Mouse (Mus musculus) CH12.LX (cell line): ENCODE results near the gene Tufm. TPM values are rescaled to one million over a fixed set of nuclear protein-coding genes. Genes with fewer than 3 reads are reported as not detected.

ENCODE experiments used
- DNase-seq: peaks from one replicate; pipeline ENCODE4 v3.0.0-alpha.2; 2013; ENCODE audit errors: extremely low read depth
- H3K27ac ChIP-seq: 2 replicates; pipeline ENCODE4 v1.5.1; 2012; ENCODE audit warnings: low read depth, mild to moderate bottlenecking, control low read depth, moderate library complexity; ENCODE audit not compliant: insufficient read depth
- H3K27me3 ChIP-seq: replicated peaks from 2 replicates; pipeline ENCODE3; 2012; ENCODE audit warnings: inconsistent platforms
- H3K36me3 ChIP-seq, 2 experiments: replicated peaks in 1 of 2; 2 replicates each; pipeline versions ENCODE3 to v1.6.1; 2012; ENCODE audit warnings: inconsistent platforms in 1 of 2, low read length in 1 of 2, mild to moderate bottlenecking in 1 of 2, mixed read lengths in 1 of 2, moderate library complexity in 1 of 2; ENCODE audit not compliant: control insufficient read depth in 1 of 2, insufficient read depth in 1 of 2
- H3K4me1 ChIP-seq, 2 experiments: 2 replicates each; pipeline ENCODE4 v1.6.1; 2012; ENCODE audit warnings: inconsistent platforms in 1 of 2, moderate library complexity in 1 of 2; ENCODE audit not compliant: insufficient read depth in 2 of 2, control insufficient read depth in 1 of 2
- H3K4me2 ChIP-seq: 2 replicates; pipeline ENCODE4 v1.6.1; 2012; ENCODE audit warnings: low read depth, mild to moderate bottlenecking, control low read depth; ENCODE audit not compliant: poor library complexity, insufficient read depth, severe bottlenecking
- H3K4me3 ChIP-seq, 3 experiments: fragments of 150-350 bp in 1 of 3; sonication (generic) in 1 of 3; replicated peaks in 1 of 3; 2 replicates each; pipeline versions ENCODE3 to v1.5.1; 2011 to 2012; ENCODE audit warnings: low read depth in 2 of 3, low read length in 2 of 3, mild to moderate bottlenecking in 2 of 3, moderate library complexity in 2 of 3, control low read depth in 1 of 3, improper control_type of control experiment in 1 of 3, inconsistent platforms in 1 of 3, mixed read lengths in 1 of 3; ENCODE audit not compliant: poor library complexity in 1 of 3
- H3K79me2 ChIP-seq: replicated peaks from 2 replicates; pipeline ENCODE4 v1.6.1; 2012; ENCODE audit warnings: mild to moderate bottlenecking, moderate library complexity; ENCODE audit not compliant: control insufficient read depth, poor library complexity, insufficient read depth, severe bottlenecking; ENCODE audit errors: extremely low read depth
- H3K9ac ChIP-seq: 2 replicates; pipeline ENCODE4 v1.6.1; 2012; ENCODE audit warnings: low read depth, mild to moderate bottlenecking, control low read depth, moderate library complexity; ENCODE audit not compliant: insufficient read depth
- H3K9me3 ChIP-seq: replicated peaks from 2 replicates; pipeline ENCODE3; 2012; ENCODE audit warnings: low read length, inconsistent platforms, mixed read lengths
- CTCF ChIP-seq, 2 experiments: IDR thresholded peaks in 1 of 2; conservative IDR thresholded peaks in 1 of 2; 2 replicates each; pipeline ENCODE4 v1.5.1; 2011 to 2012; ENCODE audit warnings: low read depth in 2 of 2, low read length in 2 of 2, improper control_type of control experiment in 1 of 2, inconsistent platforms in 1 of 2, mild to moderate bottlenecking in 1 of 2, moderate library complexity in 1 of 2
- E2F4 ChIP-seq: IDR thresholded peaks from 2 replicates; pipeline ENCODE4 v1.6.1; 2011; ENCODE audit warnings: low read depth, low read length, improper control_type of control experiment; ENCODE audit not compliant: insufficient replicate concordance
- EP300 ChIP-seq: IDR thresholded peaks from 2 replicates; pipeline ENCODE4 v1.6.1; 2011; ENCODE audit warnings: low read length, improper control_type of control experiment
- GABPA ChIP-seq: IDR thresholded peaks from 2 replicates; pipeline ENCODE4 v1.6.1; 2012; ENCODE audit warnings: low read depth, low read length, improper control_type of control experiment, inconsistent platforms; ENCODE audit not compliant: insufficient replicate concordance
- HCFC1 ChIP-seq: IDR thresholded peaks from 2 replicates; pipeline ENCODE4 v1.6.1; 2012; ENCODE audit warnings: low read depth, mild to moderate bottlenecking, inconsistent platforms, low read length, improper control_type of control experiment
- IRF4 ChIP-seq: IDR thresholded peaks from 2 replicates; pipeline ENCODE4 v1.6.1; 2014; ENCODE audit warnings: low read depth, mild to moderate bottlenecking, inconsistent platforms, low read length, improper control_type of control experiment
- JUND ChIP-seq: conservative IDR thresholded peaks from 2 replicates; pipeline ENCODE4 v1.6.1; 2011; ENCODE audit warnings: low read depth, low read length, improper control_type of control experiment
- KAT2A ChIP-seq: IDR thresholded peaks from 2 replicates; pipeline ENCODE4 v1.6.1; 2012; ENCODE audit warnings: low read length, improper control_type of control experiment, inconsistent platforms; ENCODE audit not compliant: insufficient replicate concordance
- MEF2A ChIP-seq: IDR thresholded peaks from 2 replicates; pipeline ENCODE4 v1.6.1; 2014; ENCODE audit warnings: low read depth, mild to moderate bottlenecking, inconsistent platforms, low read length, improper control_type of control experiment, borderline replicate concordance
- MXI1 ChIP-seq: IDR thresholded peaks from 2 replicates; pipeline ENCODE4 v1.6.1; 2011; ENCODE audit warnings: mild to moderate bottlenecking, low read depth, low read length, improper control_type of control experiment
- MYC ChIP-seq: IDR thresholded peaks from 2 replicates; pipeline ENCODE4 v1.6.1; 2011; ENCODE audit warnings: low read depth, mild to moderate bottlenecking, improper control_type of control experiment, low read length
- POLR2AphosphoS2 ChIP-seq: IDR thresholded peaks from 2 replicates; pipeline ENCODE4 v1.6.1; 2011; ENCODE audit warnings: low read depth, low read length, improper control_type of control experiment
- RAD21 ChIP-seq: IDR thresholded peaks from 2 replicates; pipeline ENCODE4 v1.6.1; 2011; ENCODE audit warnings: low read depth, mild to moderate bottlenecking, low read length, improper control_type of control experiment, moderate library complexity
- SMC3 ChIP-seq: IDR thresholded peaks from 2 replicates; pipeline ENCODE4 v1.6.1; 2011; ENCODE audit warnings: low read depth, low read length, improper control_type of control experiment
- TBP ChIP-seq: conservative IDR thresholded peaks from 2 replicates; pipeline ENCODE4 v1.6.1; 2011; ENCODE audit warnings: low read depth, low read length, improper control_type of control experiment
- TCF12 ChIP-seq: IDR thresholded peaks from 2 replicates; pipeline ENCODE4 v1.6.1; 2014; ENCODE audit warnings: low read depth, mild to moderate bottlenecking, inconsistent platforms, low read length, improper control_type of control experiment
- USF1 ChIP-seq: IDR thresholded peaks from 2 replicates; pipeline ENCODE4 v1.6.1; 2014; ENCODE audit warnings: low read depth, mild to moderate bottlenecking, inconsistent platforms, low read length, improper control_type of control experiment
- ZC3H11A ChIP-seq: IDR thresholded peaks from 2 replicates; pipeline ENCODE4 v1.6.1; 2012; ENCODE audit warnings: low read depth, mild to moderate bottlenecking, inconsistent platforms, low read length, improper control_type of control experiment
- ZKSCAN1 ChIP-seq: IDR thresholded peaks from 2 replicates; pipeline ENCODE4 v1.6.1; 2012; ENCODE audit warnings: low read depth, inconsistent platforms, low read length, improper control_type of control experiment, borderline replicate concordance
- dilution Hi-C: fragments of 300-500 bp; cut with MboI; formaldehyde crosslinking; loops from 2 replicates; pipeline ENCODE4 v1.14.3; 2020; ENCODE audit warnings: low sequenced_read_pairs; ENCODE audit not compliant: extremely low pct_unique_long_range_greater_than_20kb, extremely low pct_ligation_motif_present
- in situ Hi-C: fragments of 300-500 bp; cut with MboI; formaldehyde crosslinking; loops from 3 replicates; pipeline ENCODE4 v1.14.3; 2019; ENCODE audit warnings: low sequenced_read_pairs, low pct_ligation_motif_present, low pct_unique_long_range_greater_than_20kb, mixed read lengths
- polyA plus RNA-seq: library from polyadenylated mRNA; unstranded; fragments of >175 nt; gene quantifications from 2 replicates; pipeline ENCODE4 v1.2.1, GENCODE M21; 2012; ENCODE audit warnings: low read depth; ENCODE audit not compliant: insufficient read length
- total RNA-seq, 2 experiments: library from RNA; depleted of rRNA; stranded (reverse); fragments of 300-350 nt in 1 of 2; fragments of >200 nt in 1 of 2; gene quantifications; 2 replicates each; pipeline ENCODE4 v1.2.3; 2012 to 2014

The Tufm gene
- total and polyA plus RNA-seq, 3 experiments = 115 to 219 (median 156) TPM

DNA sequence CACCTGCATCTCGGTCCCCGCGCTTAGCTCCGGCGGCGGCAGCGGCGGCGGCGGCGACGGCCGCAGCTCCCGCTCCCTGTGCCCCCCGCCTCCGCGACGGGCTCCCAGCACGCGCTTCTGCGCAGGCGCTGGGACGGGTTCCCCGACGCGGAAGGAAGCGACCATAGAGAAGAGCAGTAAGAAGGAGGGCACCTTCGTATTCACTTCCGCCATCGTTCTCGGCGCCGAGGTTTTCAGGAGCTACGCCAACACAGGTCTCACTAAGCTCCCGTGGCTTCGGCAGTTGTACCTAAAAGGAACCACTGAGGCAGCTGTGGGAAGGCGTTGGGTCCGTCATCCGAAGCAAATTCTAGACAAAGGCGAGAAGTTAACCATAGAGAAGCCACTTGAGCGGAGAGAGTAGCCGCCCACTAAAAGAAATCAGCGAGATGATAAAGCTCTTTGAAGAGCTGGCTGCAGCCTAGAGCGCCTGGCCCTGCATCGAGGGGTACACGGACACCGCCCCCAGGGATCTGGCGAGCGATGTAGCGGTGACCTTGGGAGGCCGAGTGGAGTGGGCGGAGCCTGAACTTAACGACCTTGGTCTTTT, 12.1 kb upstream of the Tufm start, which contains the start of gene Sh2b1 (continued):
- no peak for TF ChIP-seq ZKSCAN1
- peak; percentile 67 for TF ChIP-seq GABPA
- no peak for TF ChIP-seq MYC
- peak; percentile 63; the same call in 1 of the 2 replicates for TF ChIP-seq TBP
- TF ChIP-seq MXI1 = peak; percentile 18; the same call in 1 of the 2 replicates
- TF ChIP-seq EP300 = no peak
- TF ChIP-seq KAT2A = no peak
- TF ChIP-seq TCF12 = peak; percentile 68; the same call in 1 of the 2 replicates
- TF ChIP-seq, all 38 proteins: peak for 17

DNA sequence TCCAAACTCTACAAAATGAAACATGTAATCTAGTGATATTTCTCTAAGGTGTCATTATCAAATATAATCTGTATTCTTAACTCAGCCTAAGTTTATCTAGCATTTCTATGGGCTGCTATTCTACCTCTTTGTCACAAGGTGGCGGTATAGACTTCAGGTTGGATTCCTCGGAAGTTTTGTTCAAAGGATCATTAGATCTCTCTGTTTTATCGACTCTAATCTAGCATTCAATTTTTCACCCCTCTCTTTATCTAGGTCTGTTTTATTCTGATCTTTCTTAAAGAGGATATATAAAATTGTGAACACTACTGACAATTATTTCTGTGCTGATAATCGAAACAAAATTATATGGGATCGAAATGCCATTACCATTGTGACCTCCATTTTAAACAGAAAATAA, 5.5 kb upstream of the Tufm start:
- H3K79me2 ChIP-seq = no peaks in the 10 kb centered on the region; the same call in 1 of the 2 replicates
- H3K36me3 ChIP-seq = peaks cover 0 to 2% of the 10 kb centered on the region in 2 experiments
- H3K4me2 ChIP-seq = no peak overlapping the region
- peak overlapping the region; percentile 42; the same call in 1 of the 2 replicates for H3K9ac ChIP-seq
- H3K27ac ChIP-seq = no peak overlapping the region
- peaks cover 0 to 13% of the 10 kb centered on the region in 2 experiments; a peak in 3 of 4 replicates for H3K4me1 ChIP-seq
- in situ Hi-C loops = no loop called here
- peaks cover 3% of the 10 kb centered on the region for H3K9me3 ChIP-seq
- TF ChIP-seq IRF4 = peak; percentile 38; the same call in 1 of the 2 replicates
- TF ChIP-seq RAD21 = peak; percentile 90
- TF ChIP-seq USF1 = no peak
- no peak for TF ChIP-seq POLR2AphosphoS2
- TF ChIP-seq ZC3H11A = peak; percentile 57; the same call in 1 of the 2 replicates
- TF ChIP-seq JUND = peak; percentile 40; the same call in 1 of the 2 replicates
- TF ChIP-seq KAT2A = no peak
- TF ChIP-seq GABPA = no peak
- TF ChIP-seq MEF2A = no peak
- peak; percentile 77 to 90 for TF ChIP-seq CTCF (conservative IDR thresholded peaks at IDR 0.05 in 1 of 2, IDR thresholded peaks at IDR 0.05 in 1 of 2; ENCODE audit: low read depth in 2 of 2, low read length in 2 of 2)
- peak; percentile 81 for TF ChIP-seq SMC3
- 0 out of 2 replicates have a peak, but pooled peaks have one; percentile 51 for TF ChIP-seq E2F4
- no peak; the same call in 1 of the 2 replicates for TF ChIP-seq HCFC1
- TF ChIP-seq, all 38 proteins: peak for 7
- dilution Hi-C loops = no loop called here
- no peaks in the 10 kb centered on the region for H3K27me3 ChIP-seq
- DNase-seq = peak; percentile 38
- peak overlapping the region in 2 of 3 experiments; percentile 25 to 32 for H3K4me3 ChIP-seq
